ENCODE assay signal across 25 mouse cellular contexts in genomic region chrX:18425451-18425850, GRCm38 (mm10). TPM values are rescaled to one million over a fixed set of nuclear protein-coding genes. Genes with fewer than 3 reads are reported as not detected.
DNase-seq lines count a peak whose midpoint lies in the region; ATAC-seq and TF ChIP-seq lines count a peak whose summit lies in the region.
"Had no signal": no experiment of that assay in that cellular context is flagged by ENCODE, and none has a peak within 500 bp of the region (broad histone marks: within the 10 kb centered on the region; RNA-seq: fewer than 3 reads in every experiment).

No protein-coding gene starts in this region.

- H3K4me2 ChIP-seq in liver, embryonic 11.5 days = no peak overlapping the region

- no peak for ATAC-seq in liver, embryonic 11.5 days (replicated peaks; ENCODE audit: low FRiP score)
- ATAC-seq: activated CD4-positive, CD25-positive, alpha-beta regulatory T cell, adult 4 months; CD4-positive, CD25-positive, alpha-beta regulatory T cell, adult 4 months; Patski had no signal

- no peak for TF ChIP-seq POLR2A in kidney, adult 2 months (IDR thresholded peaks at IDR 0.05; ENCODE audit: low read depth, low read length)
- no peak for TF ChIP-seq POLR2A in liver, adult 2 months (IDR thresholded peaks at IDR 0.05; ENCODE audit: extremely low read depth, insufficient read depth, low read length)

- TF ChIP-seq CTCF in kidney, adult 2 months (conservative IDR thresholded peaks at IDR 0.05; ENCODE audit: insufficient read depth, insufficient read length, low read depth, low read length) = no peak
- no peak for TF ChIP-seq CTCF in liver, adult 2 months (IDR thresholded peaks at IDR 0.05; ENCODE audit: low read depth, low read length)

- no peak overlapping the region for H3K27ac ChIP-seq in kidney, adult 2 months (ENCODE audit: insufficient read depth, low read depth, low read length)
- no peak overlapping the region for H3K27ac ChIP-seq in liver, adult 2 months (replicated peaks; ENCODE audit: insufficient read depth, low read depth, low read length)
- no peak overlapping the region for H3K27ac ChIP-seq in liver, embryonic 11.5 days (ENCODE audit: low read depth, low read length)

- no peaks in the 10 kb centered on the region for H3K4me1 ChIP-seq in kidney, adult 2 months (ENCODE audit: control insufficient read depth, insufficient read depth, low read length)
- H3K4me1 ChIP-seq in liver, adult 2 months (ENCODE audit: control insufficient read depth, insufficient read depth, low read length) = no peaks in the 10 kb centered on the region; the same call in 1 of the 2 replicates
- H3K4me1 ChIP-seq in liver, embryonic 11.5 days (replicated peaks; ENCODE audit: control insufficient read depth, insufficient read depth, low read length) = no peaks in the 10 kb centered on the region

- H3K9me3 ChIP-seq in liver, embryonic 11.5 days (ENCODE audit: control insufficient read depth, low read length) = no peaks in the 10 kb centered on the region
- H3K9me3 ChIP-seq: G1E had no signal

- no peaks in the 10 kb centered on the region for H3K27me3 ChIP-seq in kidney, adult 2 months (replicated peaks; ENCODE audit: control insufficient read depth, insufficient read depth, low read length)
- H3K27me3 ChIP-seq in liver, adult 2 months (ENCODE audit: control insufficient read depth, insufficient read depth, low read length) = no peaks in the 10 kb centered on the region
- H3K27me3 ChIP-seq in liver, embryonic 11.5 days (replicated peaks; ENCODE audit: control insufficient read depth, insufficient read depth, low read length) = no peaks in the 10 kb centered on the region
- H3K27me3 ChIP-seq: CH12.LX had no signal

- WGBS in kidney, adult 2 months = 73% methylated on average over 3 of the region's 3 CpGs
- 73% methylated on average over 3 of the region's 3 CpGs for WGBS in liver, adult 2 months
- WGBS in liver, embryonic 11.5 days = 86% methylated on average over 3 of the region's 3 CpGs

- H3K4me3 ChIP-seq in kidney, adult 2 months (ENCODE audit: insufficient read depth, low read depth, low read length) = no peak overlapping the region
- no peak overlapping the region for H3K4me3 ChIP-seq in liver, adult 2 months (ENCODE audit: insufficient read depth, low read depth, low read length)
- no peak overlapping the region for H3K4me3 ChIP-seq in liver, embryonic 11.5 days (ENCODE audit: low read depth, low read length)

- no peak overlapping the region for H3K9ac ChIP-seq in liver, adult 2 months (ENCODE audit: low read depth, low read length)
- H3K9ac ChIP-seq in liver, embryonic 11.5 days (ENCODE audit: low read depth, low read length) = no peak overlapping the region

- peak; percentile 7 for DNase-seq in kidney, adult 11 months
- DNase-seq in kidney, postnatal 10 days = no peak
- peak; percentile 51 for DNase-seq in kidney, adult 2 months
- no peak for DNase-seq in kidney, adult 18-20 months
- DNase-seq in kidney, adult 9 months = peak; percentile 36
- no peak for DNase-seq in kidney, postnatal 14 days
- DNase-seq in liver, adult 2 months (ENCODE audit: extremely low read depth, low read depth, low spot score) = peak; percentile 75
- no peak for DNase-seq in liver, embryonic 11.5 days (ENCODE audit: low spot score)
- DNase-seq: adrenal gland, adult 2 months; adrenal gland, adult 8-10 months; adrenal gland, postnatal 10 days; adrenal gland, postnatal 14 days; adrenal gland, postnatal 25 days; adrenal gland, postnatal 36 days; B cell, adult 2 months; cerebellum, adult 11 months; cerebellum, adult 11-12 months had no signal

- no peaks in the 10 kb centered on the region for H3K79me2 ChIP-seq in liver, adult 2 months (ENCODE audit: control insufficient read depth, insufficient read depth, low read length)

- H3K36me3 ChIP-seq in kidney, adult 2 months (ENCODE audit: control insufficient read depth, insufficient read depth, low read length) = no peaks in the 10 kb centered on the region
- no peaks in the 10 kb centered on the region for H3K36me3 ChIP-seq in liver, adult 2 months (ENCODE audit: control insufficient read depth, insufficient read depth, low read length)
- no peaks in the 10 kb centered on the region for H3K36me3 ChIP-seq in liver, embryonic 11.5 days (ENCODE audit: control insufficient read depth, insufficient read depth, low read length)
- H3K36me3 ChIP-seq: G1E had no signal

RNA-seq across cellular contexts. Expression of gene 4930578C19Rik, which starts 35.7 kb away (rescaled TPM):
- polyA plus RNA-seq in kidney, adult 2 months (2012; rRNA removed) = 1.7 and 1.8 TPM in 2 replicates
- total RNA-seq in liver, adult 2 months (2014; rRNA removed) = 0.07 and 0.28 TPM in 2 replicates
- not detected in 2 replicates for polyA plus RNA-seq in liver, adult 2 months (2012; rRNA removed)
- polyA plus RNA-seq in liver, embryonic 11.5 days (2014; fragmentation: Nextera tagmentation; extraction: Ambion mirVana) = not detected in 2 replicates
- total RNA-seq: CH12.LX, ES-E14, G1E, MEL had no signal
- polyA plus RNA-seq: activated CD4-positive, CD25-positive, alpha-beta regulatory T cell, adult 4 months; C2C12; CD4-positive, CD25-positive, alpha-beta regulatory T cell, adult 4 months; G1E; Patski had no signal

Comparison
In these comparisons a context has a peak if more than half of its experiments do, and no peak if none do; other contexts are left out.
1. DNase-seq: peak in kidney, adult 11 months (single experiment), kidney, adult 2 months (single experiment), kidney, adult 9 months (single experiment) and liver, adult 2 months (single experiment); none in kidney, postnatal 10 days (single experiment), kidney, adult 18-20 months (single experiment), kidney, postnatal 14 days (single experiment) and liver, embryonic 11.5 days (single experiment).